Mouse (Mus musculus): ENCODE data around the gene Hdac7. TPM values are rescaled to one million over a fixed set of nuclear protein-coding genes. Genes with fewer than 3 reads are reported as not detected.
A peak's percentile ranks its signal among the peaks of the same experiment; 100 is the strongest.

Gene Hdac7
- polyA plus RNA-seq, 1 experiment from 2014 or later = 5.3 TPM

- no peak overlapping the region for H3K9ac ChIP-seq (replicated peaks)
- TF ChIP-seq CTCF (IDR thresholded peaks at IDR 0.05; ENCODE audit: low read depth) = no peak
- TF ChIP-seq EP300 (IDR thresholded peaks at IDR 0.05; ENCODE audit: low read depth) = no peak
- no peaks in the 10 kb centered on the region for H3K9me3 ChIP-seq (ENCODE audit: low read length)
- no peaks in the 10 kb centered on the region for H3K27me3 ChIP-seq (ENCODE audit: insufficient read depth, low read length)
- DNase-seq = no peak
- ATAC-seq = no peak
- whole genome bisulfite sequencing (ENCODE audit: insufficient replicate concordance) = 68% methylated on average over 12 of the region's 12 CpGs
- no peaks in the 10 kb centered on the region for H3K36me3 ChIP-seq (replicated peaks; ENCODE audit: insufficient read depth, low read length)
- no peak overlapping the region for H3K4me3 ChIP-seq (ENCODE audit: low read depth, low read length)
- H3K4me2 ChIP-seq (ENCODE audit: low read depth, low read length) = no peak overlapping the region
- H3K4me1 ChIP-seq (ENCODE audit: insufficient read depth) = peaks cover 26% of the 10 kb centered on the region
- peak overlapping the region; percentile 1; the same call in 1 of the 2 replicates for H3K27ac ChIP-seq (ENCODE audit: low read depth)
These were observed 100.3 kb downstream of the Hdac7 start for GRCm38 (mm10) chr15:97743961-97744525.

DNA sequence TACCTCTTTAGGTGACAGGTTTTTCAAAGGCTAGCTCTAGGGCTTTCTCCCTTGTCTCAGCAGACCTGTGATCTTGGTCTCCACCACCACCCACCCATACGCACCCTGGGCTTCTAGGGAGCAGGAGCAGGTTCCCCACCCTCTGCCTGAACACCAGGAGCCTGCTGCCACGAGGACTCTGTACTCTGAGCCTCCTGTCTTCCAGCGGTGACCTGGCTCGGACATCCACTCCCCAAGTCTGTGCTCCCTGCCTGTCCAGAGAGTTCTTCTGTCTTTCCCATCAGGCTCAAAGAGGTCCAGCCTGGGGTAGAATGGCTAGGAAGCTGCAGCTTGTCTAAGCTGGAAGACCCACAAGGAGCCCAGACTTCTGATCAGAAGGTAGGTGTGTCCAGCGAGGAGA lies 101.1 kb downstream of the Hdac7 start:
- H3K4me1 ChIP-seq (ENCODE audit: insufficient read depth) = peaks cover 19% of the 10 kb centered on the region
- TF ChIP-seq CTCF (IDR thresholded peaks at IDR 0.05; ENCODE audit: low read depth) = no peak

More for the DNA sequence above, 101.1 kb downstream of the Hdac7 start:
- Histone ChIP-seq H3K9ac (replicated peaks) (no peak overlapping the region), H3K27me3 (ENCODE audit: insufficient read depth, low read length) (no peaks in the 10 kb centered on the region), H3K4me2 (ENCODE audit: low read depth, low read length) (no peak overlapping the region), H3K9me3 (ENCODE audit: low read length) (no peaks in the 10 kb centered on the region), H3K4me3 (ENCODE audit: low read depth, low read length) (no peak overlapping the region), H3K36me3 (replicated peaks; ENCODE audit: insufficient read depth, low read length) (no peaks in the 10 kb centered on the region), H3K27ac (ENCODE audit: low read depth) (no peak overlapping the region)
- WGBS (ENCODE audit: insufficient replicate concordance) = 75% methylated on average over 5 of the region's 5 CpGs
- no peak for ATAC-seq
- DNase-seq = no peak

Other genes starting within 250 kb of the Hdac7 start
- gene Rpap3, start 138.7 kb downstream of the Hdac7 start, polyA plus RNA-seq (2015; fragmentation: Nextera tagmentation; extraction: Ambion mirVana) = 6.7 and 7.8 TPM in 2 replicates
- gene Endou, start 113.2 kb downstream of the Hdac7 start, polyA plus RNA-seq (2015; fragmentation: Nextera tagmentation; extraction: Ambion mirVana) = 0.66 and 0.82 TPM in 2 replicates
- gene Rapgef3, start 76.5 kb downstream of the Hdac7 start, polyA plus RNA-seq (2015; fragmentation: Nextera tagmentation; extraction: Ambion mirVana) = 1.5 and 1.9 TPM in 2 replicates
- 59.0 and 61.1 TPM in 2 replicates for gene Slc48a1, start 66.0 kb downstream of the Hdac7 start, polyA plus RNA-seq (2015; fragmentation: Nextera tagmentation; extraction: Ambion mirVana)
- 0.07 and 0.25 TPM in 2 replicates for gene Vdr, start 66.1 kb upstream of the Hdac7 start, polyA plus RNA-seq (2015; fragmentation: Nextera tagmentation; extraction: Ambion mirVana)
- 16.1 and 16.4 TPM in 2 replicates for gene Tmem106c, start 119.7 kb upstream of the Hdac7 start, polyA plus RNA-seq (2015; fragmentation: Nextera tagmentation; extraction: Ambion mirVana)
- gene Col2a1, start 160.2 kb upstream of the Hdac7 start, polyA plus RNA-seq (2015; fragmentation: Nextera tagmentation; extraction: Ambion mirVana) = 0.12 TPM in 1 of 2 replicates, not detected in the other
- 9.1 and 9.2 TPM in 2 replicates for gene Pfkm, start 248.1 kb upstream of the Hdac7 start, polyA plus RNA-seq (2015; fragmentation: Nextera tagmentation; extraction: Ambion mirVana)
- gene Senp1, start 249.2 kb upstream of the Hdac7 start, polyA plus RNA-seq (2015; fragmentation: Nextera tagmentation; extraction: Ambion mirVana) = 4.7 and 6.7 TPM in 2 replicates

All from liver, postnatal 0 days (tissue).